Comparison of ENCODE assay signal across 8 mouse cellular contexts in genomic region chr9:114842886-114843285, GRCm38 (mm10). TPM values are rescaled to one million over a fixed set of nuclear protein-coding genes. Genes with fewer than 3 reads are reported as not detected.
DNase-seq lines count a peak whose midpoint lies in the region; ATAC-seq and TF ChIP-seq lines count a peak whose summit lies in the region.
"Had no signal": no experiment of that assay in that cellular context is flagged by ENCODE, and none has a peak within 500 bp of the region (broad histone marks: within the 10 kb centered on the region; RNA-seq: fewer than 3 reads in every experiment).

No protein-coding gene starts in this region.

- peaks cover 3% of the 10 kb centered on the region; the same call in 1 of the 2 replicates for H3K4me1 ChIP-seq in forebrain, postnatal 0 days (ENCODE audit: insufficient read depth)
- H3K4me1 ChIP-seq in hindbrain, embryonic 16.5 days (ENCODE audit: control insufficient read depth, insufficient read depth, low read depth, low read length), result peaks cover 11% of the 10 kb centered on the region; the same call in 1 of the 2 replicates
- 0 out of 2 replicates have a peak, but pooled peaks cover 4% of the 10 kb centered on the region for H3K4me1 ChIP-seq in liver, embryonic 13.5 days (replicated peaks)
- H3K4me1 ChIP-seq in stomach, embryonic 15.5 days, result 0 out of 2 replicates have a peak, but pooled peaks cover 7% of the 10 kb centered on the region

- ATAC-seq in forebrain, postnatal 0 days, result no peak
- ATAC-seq in hindbrain, embryonic 16.5 days, result no peak
- ATAC-seq in liver, embryonic 13.5 days (ENCODE audit: low read depth), result no peak
- peak; percentile 15; the same call in 1 of the 2 replicates for ATAC-seq in stomach, embryonic 15.5 days (ENCODE audit: insufficient read depth, low FRiP score, low read depth)

- 0 out of 2 replicates have a peak overlapping the region, but pooled peaks have one; percentile 62 for H3K4me3 ChIP-seq in forebrain, postnatal 0 days (ENCODE audit: low read depth, low read length)
- H3K4me3 ChIP-seq in hindbrain, embryonic 16.5 days (ENCODE audit: low read length), result peak overlapping the region; percentile 72
- H3K4me3 ChIP-seq in liver, embryonic 13.5 days (replicated peaks), result peak overlapping the region; percentile 59
- H3K4me3 ChIP-seq in stomach, embryonic 15.5 days (replicated peaks), result peak overlapping the region; percentile 63
- H3K4me3 ChIP-seq: myocyte had no signal

- 36% methylated on average over 9 of the region's 9 CpGs for WGBS in forebrain, postnatal 0 days
- WGBS in hindbrain, embryonic 16.5 days, result 30% methylated on average over 9 of the region's 9 CpGs
- WGBS in liver, embryonic 13.5 days (ENCODE audit: insufficient replicate concordance), result 35% methylated on average over 9 of the region's 9 CpGs
- 38% methylated on average over 9 of the region's 9 CpGs for WGBS in stomach, embryonic 15.5 days

- peak; percentile 33 for DNase-seq in embryo, embryonic 9.5 days (ENCODE audit: extremely low spot score)
- DNase-seq in forebrain, postnatal 0 days, result no peak
- no peak for DNase-seq in liver, embryonic 13.5 days
- DNase-seq in layer of hippocampus, postnatal 14 days (ENCODE audit: low spot score in 2 of 2), result no peak
- no peak for DNase-seq in T-cell, adult 2 months (ENCODE audit: low spot score)

- H3K27me3 ChIP-seq in forebrain, postnatal 0 days (ENCODE audit: insufficient read depth, low read length), result peaks cover 11% of the 10 kb centered on the region
- peaks cover 13% of the 10 kb centered on the region for H3K27me3 ChIP-seq in hindbrain, embryonic 16.5 days (replicated peaks; ENCODE audit: control insufficient read depth, insufficient read depth, low read length)
- peaks cover 36% of the 10 kb centered on the region for H3K27me3 ChIP-seq in liver, embryonic 13.5 days
- H3K27me3 ChIP-seq in stomach, embryonic 15.5 days (replicated peaks), result no peaks in the 10 kb centered on the region

- H3K9ac ChIP-seq in forebrain, postnatal 0 days, result no peak overlapping the region
- H3K9ac ChIP-seq in hindbrain, embryonic 16.5 days (ENCODE audit: low read depth, low read length), result no peak overlapping the region
- no peak overlapping the region for H3K9ac ChIP-seq in liver, embryonic 13.5 days
- H3K9ac ChIP-seq in stomach, embryonic 15.5 days, result no peak overlapping the region

- H3K27ac ChIP-seq in forebrain, postnatal 0 days (ENCODE audit: low read depth, low read length), result no peak overlapping the region
- no peak overlapping the region for H3K27ac ChIP-seq in hindbrain, embryonic 16.5 days (ENCODE audit: low read depth, low read length)
- peak overlapping the region; percentile 63 for H3K27ac ChIP-seq in liver, embryonic 13.5 days
- peak overlapping the region; percentile 77 for H3K27ac ChIP-seq in stomach, embryonic 15.5 days

- TF ChIP-seq CTCF in forebrain, postnatal 0 days (IDR thresholded peaks at IDR 0.05; ENCODE audit: low read depth), result no peak

- H3K36me3 ChIP-seq in forebrain, postnatal 0 days (ENCODE audit: insufficient read depth), result no peaks in the 10 kb centered on the region
- no peaks in the 10 kb centered on the region for H3K36me3 ChIP-seq in hindbrain, embryonic 16.5 days (ENCODE audit: control insufficient read depth, insufficient read depth, low read length)
- H3K36me3 ChIP-seq in liver, embryonic 13.5 days, result no peaks in the 10 kb centered on the region
- no peaks in the 10 kb centered on the region for H3K36me3 ChIP-seq in stomach, embryonic 15.5 days

- H3K4me2 ChIP-seq in forebrain, postnatal 0 days (ENCODE audit: low read depth), result peak overlapping the region; percentile 99; the same call in 1 of the 2 replicates
- peak overlapping the region; percentile 100 for H3K4me2 ChIP-seq in hindbrain, embryonic 16.5 days (ENCODE audit: low read length)
- peak overlapping the region; percentile 72 for H3K4me2 ChIP-seq in liver, embryonic 13.5 days
- peak overlapping the region; percentile 98 for H3K4me2 ChIP-seq in stomach, embryonic 15.5 days

- no peaks in the 10 kb centered on the region for H3K9me3 ChIP-seq in forebrain, postnatal 0 days (ENCODE audit: low read length)
- no peaks in the 10 kb centered on the region for H3K9me3 ChIP-seq in hindbrain, embryonic 16.5 days (ENCODE audit: control insufficient read depth, low read length)
- H3K9me3 ChIP-seq in liver, embryonic 13.5 days (replicated peaks), result no peaks in the 10 kb centered on the region
- H3K9me3 ChIP-seq in stomach, embryonic 15.5 days, result no peaks in the 10 kb centered on the region

RNA-seq across cellular contexts. Expression of gene Cmtm8, which starts 1.1 kb away (rescaled TPM):
- total RNA-seq in forebrain, postnatal 0 days (2014; rRNA removed), result 1.2 and 2.1 TPM in 2 replicates
- 6.0 and 6.2 TPM in 2 replicates for polyA plus RNA-seq in forebrain, postnatal 0 days (2015; fragmentation: Nextera tagmentation; extraction: Ambion mirVana)
- 6.8 and 10.3 TPM in 2 replicates for polyA plus RNA-seq in hindbrain, embryonic 16.5 days (2015; fragmentation: Nextera tagmentation; extraction: Ambion mirVana)
- 21.0 and 23.2 TPM in 2 replicates for polyA plus RNA-seq in liver, embryonic 13.5 days (2015; fragmentation: Nextera tagmentation; extraction: Ambion mirVana)
- polyA plus RNA-seq in stomach, embryonic 15.5 days (2015; fragmentation: Nextera tagmentation; extraction: Ambion mirVana), result 63.7 and 66.1 TPM in 2 replicates
- total RNA-seq in layer of hippocampus, postnatal 14 days (2021), result 1 to 10 TPM; 3.7 to 3.8 TPM
- polyA plus RNA-seq: myocyte had no signal

Comparison
In these comparisons a context has a peak if more than half of its experiments do, and no peak if none do; other contexts are left out.
1. H3K27ac ChIP-seq: peak in liver, embryonic 13.5 days (single experiment) and stomach, embryonic 15.5 days (single experiment); none in forebrain, postnatal 0 days (single experiment) and hindbrain, embryonic 16.5 days (single experiment).
2. Peak in every context shown above with its lines, with median percentiles within 50 percentile points of each other: H3K4me2 ChIP-seq and H3K4me3 ChIP-seq.